Mouse (Mus musculus): ENCODE measurements at regions not wholly inside any gene's neighbourhood (a gene's known extent, or its start where the extent isn't known, plus 50 kb on each side); places are given as distances from the start of the nearest gene placed in this dataset.

DNA sequence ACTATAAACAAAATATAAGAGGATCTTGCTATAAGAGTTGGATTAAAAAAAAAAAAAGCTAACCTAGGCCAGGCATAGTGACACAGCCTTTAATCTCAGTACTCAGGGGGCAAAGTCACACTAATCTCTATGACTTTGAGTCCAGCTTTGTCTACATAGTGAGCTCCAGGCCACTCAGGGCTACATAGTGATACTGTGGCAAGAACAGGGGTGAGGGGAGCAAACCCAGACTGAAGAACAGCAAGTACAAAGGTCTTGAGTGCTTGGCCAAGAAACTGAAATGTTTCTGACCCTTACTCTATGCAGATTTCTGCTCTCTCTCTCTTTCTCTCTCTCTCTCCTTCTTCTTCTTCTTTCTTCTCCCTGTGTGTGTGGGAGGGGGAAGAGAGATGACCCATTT, 140.9 kb upstream of the Igf1 start:
- DNase-seq (ENCODE audit: low spot score) (no peak), ATAC-seq (ENCODE audit: low FRiP score) (no peak)
- Histone ChIP-seq H3K4me3 (ENCODE audit: low read depth, low read length) (no peak overlapping the region), H3K4me1 (ENCODE audit: insufficient read depth, low read length) (no peaks in the 10 kb centered on the region), H3K9me3 (ENCODE audit: low read length) (no peaks in the 10 kb centered on the region), H3K4me2 (ENCODE audit: low read depth, low read length, poor library complexity, severe bottlenecking) (no peak overlapping the region), H3K9ac (replicated peaks; ENCODE audit: low read length, poor library complexity, severe bottlenecking) (no peak overlapping the region), H3K27ac (ENCODE audit: low read depth, low read length) (no peak overlapping the region), H3K27me3 (ENCODE audit: insufficient read depth, low read length) (no peaks in the 10 kb centered on the region), H3K36me3 (ENCODE audit: insufficient read depth, low read length) (no peaks in the 10 kb centered on the region)
- TF ChIP-seq CTCF (IDR thresholded peaks at IDR 0.05) = no peak

DNA sequence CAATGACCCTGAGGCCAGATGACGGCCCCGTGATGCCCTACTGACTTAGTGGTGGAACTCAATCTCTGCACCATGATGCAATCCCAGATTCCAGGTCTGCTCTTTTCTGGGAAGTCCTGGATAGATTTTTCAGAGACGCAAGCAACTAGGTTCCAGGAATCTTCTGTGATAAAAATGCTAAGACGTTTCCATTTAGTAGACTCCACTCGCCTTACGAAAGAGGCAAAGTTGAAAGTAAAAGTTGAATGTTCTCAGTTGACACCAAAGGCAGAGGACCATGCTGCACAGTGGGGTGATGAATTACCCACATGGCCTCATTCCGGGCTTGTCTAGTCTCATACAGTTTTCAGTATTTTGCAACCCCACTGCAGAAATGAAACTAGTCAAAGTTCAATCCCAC, 139.6 kb upstream of the Igf1 start:
- Histone ChIP-seq H3K4me2 (ENCODE audit: low read depth, low read length, poor library complexity, severe bottlenecking) (no peak overlapping the region), H3K4me3 (ENCODE audit: low read depth, low read length) (no peak overlapping the region), H3K9me3 (ENCODE audit: low read length) (no peaks in the 10 kb centered on the region), H3K27me3 (ENCODE audit: insufficient read depth, low read length) (no peaks in the 10 kb centered on the region), H3K9ac (replicated peaks; ENCODE audit: low read length, poor library complexity, severe bottlenecking) (no peak overlapping the region), H3K4me1 (ENCODE audit: insufficient read depth, low read length) (no peaks in the 10 kb centered on the region), H3K36me3 (ENCODE audit: insufficient read depth, low read length) (no peaks in the 10 kb centered on the region), H3K27ac (ENCODE audit: low read depth, low read length) (no peak overlapping the region)
- DNase-seq (ENCODE audit: low spot score) = no peak
- WGBS = 96% methylated on average over 7 of the region's 7 CpGs
- TF ChIP-seq CTCF (IDR thresholded peaks at IDR 0.05) = no peak
- no peak for ATAC-seq (ENCODE audit: low FRiP score)

- ATAC-seq (ENCODE audit: low FRiP score) = no peak
- H3K27ac ChIP-seq (ENCODE audit: low read depth, low read length) = no peak overlapping the region
Measured at GRCm38 (mm10) chr10:87719978-87720377, 138.1 kb upstream of the Igf1 start.

DNA sequence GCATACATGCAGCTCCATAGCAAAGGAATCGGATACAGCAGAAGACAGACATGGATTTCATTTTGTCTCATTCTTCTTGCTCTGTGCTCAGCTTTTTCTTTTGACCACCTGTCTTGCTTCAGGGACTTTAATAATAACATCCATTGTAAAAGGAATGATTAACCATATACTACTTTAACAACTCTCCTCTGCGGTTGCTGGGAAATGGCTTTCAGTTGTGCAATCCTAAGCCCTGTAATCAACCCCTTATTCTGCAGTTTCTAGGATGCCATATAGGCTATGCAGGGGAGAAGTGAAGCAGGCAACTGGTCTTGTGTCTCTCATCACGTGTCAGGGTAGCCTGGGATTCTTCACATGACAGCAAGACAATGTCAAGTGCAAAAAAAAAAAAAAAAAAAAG, 135.8 kb upstream of the Igf1 start:
- Histone ChIP-seq H3K27ac (ENCODE audit: low read depth, low read length) (no peak overlapping the region), H3K9me3 (ENCODE audit: low read length) (no peaks in the 10 kb centered on the region), H3K4me3 (ENCODE audit: low read depth, low read length) (no peak overlapping the region), H3K9ac (replicated peaks; ENCODE audit: low read length, poor library complexity, severe bottlenecking) (no peak overlapping the region), H3K27me3 (ENCODE audit: insufficient read depth, low read length) (no peaks in the 10 kb centered on the region), H3K4me1 (ENCODE audit: insufficient read depth, low read length) (no peaks in the 10 kb centered on the region), H3K36me3 (ENCODE audit: insufficient read depth, low read length) (no peaks in the 10 kb centered on the region), H3K4me2 (ENCODE audit: low read depth, low read length, poor library complexity, severe bottlenecking) (no peak overlapping the region)
- no peak for TF ChIP-seq CTCF (IDR thresholded peaks at IDR 0.05)
- ATAC-seq (ENCODE audit: low FRiP score) (no peak), DNase-seq (ENCODE audit: low spot score) (no peak)
- WGBS = 80% methylated on average over 3 of the region's 3 CpGs

More at GRCm38 (mm10) chr10:87719978-87720377, 138.1 kb upstream of the Igf1 start:
- Histone ChIP-seq H3K4me2 (ENCODE audit: low read depth, low read length, poor library complexity, severe bottlenecking) (no peak overlapping the region), H3K4me3 (ENCODE audit: low read depth, low read length) (no peak overlapping the region), H3K27me3 (ENCODE audit: insufficient read depth, low read length) (no peaks in the 10 kb centered on the region), H3K9me3 (ENCODE audit: low read length) (no peaks in the 10 kb centered on the region), H3K36me3 (ENCODE audit: insufficient read depth, low read length) (no peaks in the 10 kb centered on the region), H3K4me1 (ENCODE audit: insufficient read depth, low read length) (no peaks in the 10 kb centered on the region), H3K9ac (replicated peaks; ENCODE audit: low read length, poor library complexity, severe bottlenecking) (no peak overlapping the region)
- no peak for TF ChIP-seq CTCF (IDR thresholded peaks at IDR 0.05)
- DNase-seq (ENCODE audit: low spot score) = no peak

GRCm38 (mm10) chr10:87732658-87733057, 125.4 kb upstream of the Igf1 start:
- ATAC-seq (ENCODE audit: low FRiP score) (no peak), DNase-seq (ENCODE audit: low spot score) (no peak)
- Histone ChIP-seq H3K27ac (ENCODE audit: low read depth, low read length) (no peak overlapping the region), H3K4me1 (ENCODE audit: insufficient read depth, low read length) (no peaks in the 10 kb centered on the region), H3K9me3 (ENCODE audit: low read length) (no peaks in the 10 kb centered on the region), H3K4me2 (ENCODE audit: low read depth, low read length, poor library complexity, severe bottlenecking) (no peak overlapping the region), H3K36me3 (ENCODE audit: insufficient read depth, low read length) (no peaks in the 10 kb centered on the region), H3K4me3 (ENCODE audit: low read depth, low read length) (no peak overlapping the region), H3K9ac (replicated peaks; ENCODE audit: low read length, poor library complexity, severe bottlenecking) (no peak overlapping the region), H3K27me3 (ENCODE audit: insufficient read depth, low read length) (no peaks in the 10 kb centered on the region)
- WGBS = 97% methylated on average over 1 of the region's 1 CpGs
- no peak for TF ChIP-seq CTCF (IDR thresholded peaks at IDR 0.05)

GRCm38 (mm10) chr10:87733241-87733640, 124.8 kb upstream of the Igf1 start:
- H3K4me2 ChIP-seq (ENCODE audit: low read depth, low read length, poor library complexity, severe bottlenecking) = no peak overlapping the region
- H3K4me3 ChIP-seq (ENCODE audit: low read depth, low read length) = no peak overlapping the region
- H3K9ac ChIP-seq (replicated peaks; ENCODE audit: low read length, poor library complexity, severe bottlenecking) = no peak overlapping the region
- H3K4me1 ChIP-seq (ENCODE audit: insufficient read depth, low read length) = no peaks in the 10 kb centered on the region
- H3K27me3 ChIP-seq (ENCODE audit: insufficient read depth, low read length) = no peaks in the 10 kb centered on the region
- TF ChIP-seq CTCF (IDR thresholded peaks at IDR 0.05) = no peak
- DNase-seq (ENCODE audit: low spot score) (no peak), ATAC-seq (ENCODE audit: low FRiP score) (no peak)
- no peaks in the 10 kb centered on the region for H3K36me3 ChIP-seq (ENCODE audit: insufficient read depth, low read length)
- 78% methylated on average over 7 of the region's 7 CpGs for WGBS
- no peaks in the 10 kb centered on the region for H3K9me3 ChIP-seq (ENCODE audit: low read length)
- H3K27ac ChIP-seq (ENCODE audit: low read depth, low read length) = no peak overlapping the region

DNA sequence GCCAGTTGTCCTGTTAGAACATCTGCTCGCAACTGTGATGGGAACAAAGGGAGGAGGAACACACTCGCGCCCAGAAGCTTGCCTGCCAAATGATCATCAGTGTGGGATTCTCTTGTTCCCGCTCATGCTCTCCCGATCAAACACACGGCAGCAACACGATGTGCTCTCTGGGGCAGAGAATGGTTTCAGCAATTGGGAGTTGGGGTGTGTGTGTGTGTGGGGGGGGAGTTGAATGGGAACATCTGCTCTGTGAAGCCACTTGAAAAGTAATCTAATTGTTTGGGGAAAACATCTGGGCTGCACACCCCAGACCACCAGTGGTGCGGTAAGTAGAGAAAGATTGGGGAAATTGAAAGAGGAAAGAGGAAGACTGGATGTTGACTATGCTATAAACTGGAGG, 117.7 kb upstream of the Igf1 start:
- no peaks in the 10 kb centered on the region for H3K4me1 ChIP-seq (ENCODE audit: insufficient read depth, low read length)
- DNase-seq (ENCODE audit: low spot score) (peak; percentile 2), ATAC-seq (ENCODE audit: low FRiP score) (no peak)
- no peaks in the 10 kb centered on the region for H3K36me3 ChIP-seq (ENCODE audit: insufficient read depth, low read length)
- H3K9ac ChIP-seq (replicated peaks; ENCODE audit: low read length, poor library complexity, severe bottlenecking) = no peak overlapping the region
- TF ChIP-seq CTCF (IDR thresholded peaks at IDR 0.05) = no peak
- H3K27ac ChIP-seq (ENCODE audit: low read depth, low read length) = no peak overlapping the region
- WGBS = 77% methylated on average over 8 of the region's 8 CpGs
- no peaks in the 10 kb centered on the region for H3K27me3 ChIP-seq (ENCODE audit: insufficient read depth, low read length)
- no peak overlapping the region for H3K4me2 ChIP-seq (ENCODE audit: low read depth, low read length, poor library complexity, severe bottlenecking)
- no peaks in the 10 kb centered on the region for H3K9me3 ChIP-seq (ENCODE audit: low read length)
- H3K4me3 ChIP-seq (ENCODE audit: low read depth, low read length) = no peak overlapping the region
